Mouse (Mus musculus) neural tube, embryonic 14.5 days (tissue): ENCODE measurements around the gene Nostrin. TPM values are rescaled to one million over a fixed set of nuclear protein-coding genes. Genes with fewer than 3 reads are reported as not detected.

Source experiments
- ATAC-seq: fragments of 200-750 bp; cut with Nextera tagmentation; 2 replicates; pipeline ENCODE4 v1.8.0; 2017; ENCODE audit warnings: low read depth, mild to moderate bottlenecking, moderate TSS enrichment, moderate library complexity
- H3K27ac ChIP-seq: fragments of 300-500 bp; sonication (generic); 2 replicates; pipeline ENCODE4 v1.5.1; 2014; ENCODE audit warnings: low read depth, mild to moderate bottlenecking, control low read depth, low read length, moderate library complexity, mixed read lengths
- H3K27me3 ChIP-seq: fragments of 300-500 bp; sonication (generic); 2 replicates; pipeline ENCODE4 v1.6.1; 2014; ENCODE audit warnings: low read length; ENCODE audit not compliant: control insufficient read depth, insufficient read depth
- H3K36me3 ChIP-seq: fragments of 300-500 bp; sonication (generic); 2 replicates; pipeline ENCODE4 v1.6.1; 2014; ENCODE audit warnings: low read length, mixed read lengths; ENCODE audit not compliant: control insufficient read depth, insufficient read depth
- H3K4me1 ChIP-seq: fragments of 300-500 bp; sonication (generic); 2 replicates; pipeline ENCODE4 v1.6.1; 2014; ENCODE audit warnings: low read length; ENCODE audit not compliant: control insufficient read depth, insufficient read depth
- H3K4me2 ChIP-seq: fragments of 300-500 bp; sonication (generic); 2 replicates; pipeline ENCODE4 v1.6.1; 2014; ENCODE audit warnings: mild to moderate bottlenecking, low read depth, low read length, control low read depth
- H3K4me3 ChIP-seq: fragments of 300-500 bp; sonication (generic); 2 replicates; pipeline ENCODE4 v1.5.1; 2014; ENCODE audit warnings: low read depth, low read length, control low read depth, mixed read lengths
- H3K9ac ChIP-seq: fragments of 300-500 bp; sonication (generic); replicated peaks from 2 replicates; pipeline ENCODE4 v1.6.1; 2014; ENCODE audit warnings: low read depth, mild to moderate bottlenecking, control low read depth, low read length, mixed read lengths
- H3K9me3 ChIP-seq: fragments of 300-500 bp; sonication (generic); 2 replicates; pipeline ENCODE4 v1.6.1; 2016; ENCODE audit warnings: low read length; ENCODE audit not compliant: control insufficient read depth
- WGBS: fragments of 180-500 bp; shearing (Covaris S2); extraction: QIAGEN DNeasy Blood & Tissue Kit; methylation state at CpG from one replicate; pipeline ENCODE4 v1.1.7; 2014; 5-methylcytosine and 5-hydroxymethylcytosine counted together
- polyA plus RNA-seq: library from polyadenylated mRNA; unstranded; fragments of >200 nt; fragmentation: Nextera tagmentation; extraction: Ambion mirVana; gene quantifications from 2 replicates; pipeline ENCODE4 v1.2.1, GENCODE M21; 2014

The Nostrin gene
- polyA plus RNA-seq, 1 experiment from 2014 or later, result 0.95 TPM

GRCm38 (mm10) chr2:69137406-69138084 lies 1.9 kb downstream of the Nostrin start:
- H3K4me1 ChIP-seq, result no peaks in the 10 kb centered on the region
- H3K27ac ChIP-seq, result no peak overlapping the region
- no peak overlapping the region for H3K4me3 ChIP-seq
- H3K27me3 ChIP-seq, result no peaks in the 10 kb centered on the region
- H3K36me3 ChIP-seq, result no peaks in the 10 kb centered on the region
- H3K4me2 ChIP-seq, result no peak overlapping the region
- WGBS, result 92% methylated on average over 10 of the region's 10 CpGs
- H3K9me3 ChIP-seq, result no peaks in the 10 kb centered on the region
- H3K9ac ChIP-seq, result no peak overlapping the region
- no peak for ATAC-seq

GRCm38 (mm10) chr2:69138759-69139158 lies 3.2 kb downstream of the Nostrin start:
- H3K4me1 ChIP-seq, result no peaks in the 10 kb centered on the region
- H3K27ac ChIP-seq, result no peak overlapping the region
- no peak overlapping the region for H3K4me3 ChIP-seq
- H3K9me3 ChIP-seq, result no peaks in the 10 kb centered on the region
- H3K9ac ChIP-seq, result no peak overlapping the region
- no peaks in the 10 kb centered on the region for H3K36me3 ChIP-seq
- WGBS, result 58% methylated on average over 4 of the region's 4 CpGs
- no peaks in the 10 kb centered on the region for H3K27me3 ChIP-seq
- H3K4me2 ChIP-seq, result no peak overlapping the region
- no peak for ATAC-seq

GRCm38 (mm10) chr2:69140215-69140614 lies 4.6 kb downstream of the Nostrin start:
- H3K27ac ChIP-seq, result no peak overlapping the region
- H3K4me3 ChIP-seq, result no peak overlapping the region
- no peaks in the 10 kb centered on the region for H3K36me3 ChIP-seq
- no peaks in the 10 kb centered on the region for H3K9me3 ChIP-seq
- 79% methylated on average over 2 of the region's 2 CpGs for WGBS
- H3K9ac ChIP-seq, result no peak overlapping the region
- H3K27me3 ChIP-seq, result no peaks in the 10 kb centered on the region
- H3K4me2 ChIP-seq, result no peak overlapping the region
- no peaks in the 10 kb centered on the region for H3K4me1 ChIP-seq
- ATAC-seq, result no peak

- Histone ChIP-seq H3K4me3 (no peak overlapping the region), H3K36me3 (no peaks in the 10 kb centered on the region), H3K4me2 (no peak overlapping the region), H3K27ac (no peak overlapping the region), H3K9ac (no peak overlapping the region), H3K27me3 (no peaks in the 10 kb centered on the region), H3K9me3 (no peaks in the 10 kb centered on the region), H3K4me1 (no peaks in the 10 kb centered on the region)
- ATAC-seq, result no peak
- WGBS, result 78% methylated on average over 4 of the region's 4 CpGs
These were observed 5.2 kb downstream of the Nostrin start for GRCm38 (mm10) chr2:69140816-69141215.

GRCm38 (mm10) chr2:69148691-69149090 lies 13.1 kb downstream of the Nostrin start:
- no peak for ATAC-seq
- H3K36me3 ChIP-seq, result no peaks in the 10 kb centered on the region
- H3K27ac ChIP-seq, result no peak overlapping the region
- H3K9ac ChIP-seq, result no peak overlapping the region
- no peaks in the 10 kb centered on the region for H3K27me3 ChIP-seq
- H3K9me3 ChIP-seq, result no peaks in the 10 kb centered on the region
- H3K4me2 ChIP-seq, result no peak overlapping the region
- H3K4me3 ChIP-seq, result no peak overlapping the region
- H3K4me1 ChIP-seq, result no peaks in the 10 kb centered on the region
- WGBS, result 75% methylated on average over 3 of the region's 3 CpGs

GRCm38 (mm10) chr2:69149154-69149553 lies 13.6 kb downstream of the Nostrin start:
- WGBS, result 93% methylated on average over 10 of the region's 10 CpGs
- Histone ChIP-seq H3K9ac (no peak overlapping the region), H3K27me3 (no peaks in the 10 kb centered on the region), H3K36me3 (no peaks in the 10 kb centered on the region), H3K9me3 (no peaks in the 10 kb centered on the region), H3K4me1 (no peaks in the 10 kb centered on the region), H3K4me2 (no peak overlapping the region), H3K27ac (no peak overlapping the region), H3K4me3 (no peak overlapping the region)
- no peak for ATAC-seq

GRCm38 (mm10) chr2:69150841-69151240 lies 15.2 kb downstream of the Nostrin start:
- no peak overlapping the region for H3K9ac ChIP-seq
- no peaks in the 10 kb centered on the region for H3K9me3 ChIP-seq
- H3K36me3 ChIP-seq, result no peaks in the 10 kb centered on the region
- no peak overlapping the region for H3K4me2 ChIP-seq
- H3K27ac ChIP-seq, result no peak overlapping the region
- H3K4me1 ChIP-seq, result no peaks in the 10 kb centered on the region
- no peak for ATAC-seq
- H3K4me3 ChIP-seq, result no peak overlapping the region
- WGBS, result 87% methylated on average over 5 of the region's 5 CpGs
- no peaks in the 10 kb centered on the region for H3K27me3 ChIP-seq

- H3K9ac ChIP-seq, result no peak overlapping the region
- no peak for ATAC-seq
- no peak overlapping the region for H3K27ac ChIP-seq
- WGBS, result 82% methylated on average over 3 of the region's 3 CpGs
- no peaks in the 10 kb centered on the region for H3K9me3 ChIP-seq
- no peaks in the 10 kb centered on the region for H3K36me3 ChIP-seq
- no peaks in the 10 kb centered on the region for H3K4me1 ChIP-seq
- H3K27me3 ChIP-seq, result no peaks in the 10 kb centered on the region
- H3K4me2 ChIP-seq, result no peak overlapping the region
- H3K4me3 ChIP-seq, result no peak overlapping the region
These were observed 20.3 kb downstream of the Nostrin start for GRCm38 (mm10) chr2:69155861-69156260.

- no peaks in the 10 kb centered on the region for H3K36me3 ChIP-seq
- H3K4me3 ChIP-seq, result no peak overlapping the region
- H3K9ac ChIP-seq, result no peak overlapping the region
- WGBS, result 69% methylated on average over 7 of the region's 7 CpGs
- no peak overlapping the region for H3K27ac ChIP-seq
- no peaks in the 10 kb centered on the region for H3K27me3 ChIP-seq
- no peaks in the 10 kb centered on the region for H3K9me3 ChIP-seq
- no peak overlapping the region for H3K4me2 ChIP-seq
- ATAC-seq, result no peak
- H3K4me1 ChIP-seq, result no peaks in the 10 kb centered on the region
These were observed 20.7 kb downstream of the Nostrin start for GRCm38 (mm10) chr2:69156283-69156682.
